Mouse (Mus musculus): Measurements from ENCODE around the gene Fbxl2. TPM values are rescaled to one million over a fixed set of nuclear protein-coding genes. Genes with fewer than 3 reads are reported as not detected.
A peak's percentile ranks its signal among the peaks of the same experiment; 100 is the strongest.

Fbxl2 gene
- polyA plus RNA-seq, 1 experiment from 2014 or later: 9.2 TPM

- H3K4me2 ChIP-seq: no peak overlapping the region
- H3K4me1 ChIP-seq: no peaks in the 10 kb centered on the region
- H3K27ac ChIP-seq: no peak overlapping the region
- ATAC-seq (ENCODE audit: low FRiP score): no peak
- no peaks in the 10 kb centered on the region for H3K36me3 ChIP-seq (replicated peaks)
- H3K27me3 ChIP-seq: no peaks in the 10 kb centered on the region
- no peak overlapping the region for H3K4me3 ChIP-seq (replicated peaks)
- H3K9ac ChIP-seq: no peak overlapping the region
- WGBS: 88% methylated on average over 4 of the region's 4 CpGs
- H3K9me3 ChIP-seq: no peaks in the 10 kb centered on the region
Observed at GRCm38 (mm10) chr9:114015724-114016123, 30.3 kb downstream of the Fbxl2 start.

- H3K27ac ChIP-seq: no peak overlapping the region
- H3K9me3 ChIP-seq: no peaks in the 10 kb centered on the region
- 72% methylated on average over 1 of the region's 1 CpGs for WGBS
- H3K9ac ChIP-seq: no peak overlapping the region
- H3K4me1 ChIP-seq: no peaks in the 10 kb centered on the region
- H3K4me2 ChIP-seq: no peak overlapping the region
- ATAC-seq (ENCODE audit: low FRiP score): no peak
- H3K36me3 ChIP-seq (replicated peaks): no peaks in the 10 kb centered on the region
- H3K4me3 ChIP-seq (replicated peaks): no peak overlapping the region
- H3K27me3 ChIP-seq: no peaks in the 10 kb centered on the region
Observed at GRCm38 (mm10) chr9:114014034-114014433, 32.0 kb downstream of the Fbxl2 start.

GRCm38 (mm10) chr9:114011203-114011602 lies 34.8 kb downstream of the Fbxl2 start:
- WGBS: 74% methylated on average over 18 of the region's 18 CpGs
- Histone ChIP-seq H3K4me1 (no peaks in the 10 kb centered on the region), H3K9me3 (no peaks in the 10 kb centered on the region), H3K9ac (no peak overlapping the region), H3K4me3 (replicated peaks) (no peak overlapping the region), H3K27me3 (no peaks in the 10 kb centered on the region), H3K4me2 (no peak overlapping the region), H3K27ac (no peak overlapping the region), H3K36me3 (replicated peaks) (no peaks in the 10 kb centered on the region)
- ATAC-seq (ENCODE audit: low FRiP score): no peak

- Histone ChIP-seq H3K4me2 (no peak overlapping the region), H3K9me3 (no peaks in the 10 kb centered on the region), H3K36me3 (replicated peaks) (no peaks in the 10 kb centered on the region), H3K9ac (no peak overlapping the region), H3K4me3 (replicated peaks) (no peak overlapping the region), H3K27me3 (no peaks in the 10 kb centered on the region), H3K4me1 (no peaks in the 10 kb centered on the region), H3K27ac (no peak overlapping the region)
- ATAC-seq (ENCODE audit: low FRiP score): no peak
- WGBS: 35% methylated on average over 5 of the region's 5 CpGs
Observed at GRCm38 (mm10) chr9:114009526-114009925, 36.5 kb downstream of the Fbxl2 start.

- Histone ChIP-seq H3K36me3 (replicated peaks) (no peaks in the 10 kb centered on the region), H3K4me1 (no peaks in the 10 kb centered on the region), H3K4me2 (no peak overlapping the region), H3K27ac (no peak overlapping the region), H3K9me3 (no peaks in the 10 kb centered on the region), H3K9ac (no peak overlapping the region), H3K27me3 (no peaks in the 10 kb centered on the region), H3K4me3 (replicated peaks) (no peak overlapping the region)
- WGBS: 90% methylated on average over 9 of the region's 9 CpGs
- no peak for ATAC-seq (ENCODE audit: low FRiP score)
Observed at GRCm38 (mm10) chr9:114007850-114008350, 38.1 kb downstream of the Fbxl2 start.

GRCm38 (mm10) chr9:114006801-114007200 lies 39.2 kb downstream of the Fbxl2 start:
- Histone ChIP-seq H3K9ac (no peak overlapping the region), H3K27me3 (no peaks in the 10 kb centered on the region), H3K4me3 (replicated peaks) (no peak overlapping the region), H3K4me2 (no peak overlapping the region), H3K36me3 (replicated peaks) (peaks cover 7% of the 10 kb centered on the region; the same call in 1 of the 2 replicates), H3K27ac (no peak overlapping the region), H3K9me3 (0 out of 2 replicates have a peak, but pooled peaks cover 3% of the 10 kb centered on the region), H3K4me1 (no peaks in the 10 kb centered on the region)
- no peak for ATAC-seq (ENCODE audit: low FRiP score)
- WGBS: 76% methylated on average over 9 of the region's 9 CpGs

- Histone ChIP-seq H3K27ac (no peak overlapping the region), H3K9ac (no peak overlapping the region), H3K4me2 (no peak overlapping the region), H3K4me3 (replicated peaks) (no peak overlapping the region), H3K27me3 (no peaks in the 10 kb centered on the region), H3K9me3 (peaks cover 9% of the 10 kb centered on the region), H3K36me3 (replicated peaks) (peaks cover 20% of the 10 kb centered on the region), H3K4me1 (no peaks in the 10 kb centered on the region)
- WGBS: 58% methylated on average over 2 of the region's 2 CpGs
- ATAC-seq (ENCODE audit: low FRiP score): no peak
Observed at GRCm38 (mm10) chr9:113998311-113998710, 47.7 kb downstream of the Fbxl2 start.

GRCm38 (mm10) chr9:113992810-113993209 lies 53.2 kb downstream of the Fbxl2 start:
- ATAC-seq (ENCODE audit: low FRiP score): no peak
- WGBS: 91% methylated on average over 7 of the region's 7 CpGs
- no peaks in the 10 kb centered on the region for H3K36me3 ChIP-seq (replicated peaks)

GRCm38 (mm10) chr9:113990547-113991248 lies 55.3 kb downstream of the Fbxl2 start:
- WGBS: 32% methylated on average over 18 of the region's 18 CpGs
- peak overlapping the region; percentile 26 for H3K4me2 ChIP-seq
- H3K27ac ChIP-seq: no peak overlapping the region
- H3K27me3 ChIP-seq: no peaks in the 10 kb centered on the region
- no peak overlapping the region for H3K4me3 ChIP-seq (replicated peaks)
- peak; percentile 72 for ATAC-seq (ENCODE audit: low FRiP score)
- H3K4me1 ChIP-seq: no peaks in the 10 kb centered on the region
- no peak overlapping the region for H3K9ac ChIP-seq
- no peaks in the 10 kb centered on the region; the same call in 1 of the 2 replicates for H3K36me3 ChIP-seq (replicated peaks)
- H3K9me3 ChIP-seq: no peaks in the 10 kb centered on the region

More at GRCm38 (mm10) chr9:113992810-113993209, 53.2 kb downstream of the Fbxl2 start:
- no peak overlapping the region for H3K4me2 ChIP-seq
- H3K9ac ChIP-seq: no peak overlapping the region
- H3K27me3 ChIP-seq: no peaks in the 10 kb centered on the region
- H3K9me3 ChIP-seq: no peaks in the 10 kb centered on the region
- no peaks in the 10 kb centered on the region for H3K4me1 ChIP-seq
- H3K27ac ChIP-seq: no peak overlapping the region
- H3K4me3 ChIP-seq (replicated peaks): no peak overlapping the region

GRCm38 (mm10) chr9:113984946-113985620 lies 60.9 kb downstream of the Fbxl2 start:
- no peak overlapping the region for H3K4me2 ChIP-seq
- WGBS: 91% methylated on average over 13 of the region's 13 CpGs
- no peak overlapping the region for H3K9ac ChIP-seq
- peaks cover 11% of the 10 kb centered on the region for H3K36me3 ChIP-seq (replicated peaks)
- ATAC-seq (ENCODE audit: low FRiP score): no peak
- peaks cover 9% of the 10 kb centered on the region for H3K4me1 ChIP-seq
- no peaks in the 10 kb centered on the region for H3K9me3 ChIP-seq
- H3K4me3 ChIP-seq (replicated peaks): no peak overlapping the region
- no peaks in the 10 kb centered on the region for H3K27me3 ChIP-seq
- H3K27ac ChIP-seq: no peak overlapping the region

- H3K27ac ChIP-seq: no peak overlapping the region
- no peak overlapping the region for H3K9ac ChIP-seq
- no peak for ATAC-seq (ENCODE audit: low FRiP score)
- H3K9me3 ChIP-seq: no peaks in the 10 kb centered on the region
- WGBS: 91% methylated on average over 11 of the region's 11 CpGs
- no peak overlapping the region for H3K4me3 ChIP-seq (replicated peaks)
- no peaks in the 10 kb centered on the region for H3K27me3 ChIP-seq
- peaks cover 9% of the 10 kb centered on the region for H3K4me1 ChIP-seq
- H3K4me2 ChIP-seq: no peak overlapping the region
- H3K36me3 ChIP-seq (replicated peaks): peaks cover 29% of the 10 kb centered on the region
Observed at GRCm38 (mm10) chr9:113982883-113983670, 62.9 kb downstream of the Fbxl2 start.

- no peak for ATAC-seq (ENCODE audit: low FRiP score)
- peaks cover 9% of the 10 kb centered on the region for H3K4me1 ChIP-seq
- H3K9ac ChIP-seq: no peak overlapping the region
- peaks cover 35% of the 10 kb centered on the region for H3K36me3 ChIP-seq (replicated peaks)
- H3K27me3 ChIP-seq: no peaks in the 10 kb centered on the region
- no peak overlapping the region for H3K4me3 ChIP-seq (replicated peaks)
- H3K4me2 ChIP-seq: no peak overlapping the region
- H3K27ac ChIP-seq: no peak overlapping the region
- 88% methylated on average over 2 of the region's 2 CpGs for WGBS
- H3K9me3 ChIP-seq: no peaks in the 10 kb centered on the region
Observed at GRCm38 (mm10) chr9:113982451-113982850, 63.5 kb downstream of the Fbxl2 start.
